Mouse (Mus musculus) intestine, embryonic 14.5 days (tissue): ENCODE results near the gene Mgrn1. TPM values are rescaled to one million over a fixed set of nuclear protein-coding genes. Genes with fewer than 3 reads are reported as not detected.

ENCODE experiments used
- ATAC-seq: fragments of 200-750 bp; cut with Nextera tagmentation; replicated peaks from 2 replicates; pipeline ENCODE4 v1.8.0; 2017; ENCODE audit warnings: low read depth, moderate number of reproducible peaks, moderate TSS enrichment, moderate library complexity; ENCODE audit not compliant: low FRiP score, low TSS enrichment
- DNase-seq: peaks from one replicate; pipeline ENCODE4 v3.0.0-alpha.2; 2018; ENCODE audit warnings: low spot score
- H3K27ac ChIP-seq: fragments of 300-500 bp; sonication (generic); 2 replicates; pipeline ENCODE4 v1.5.1; 2014; ENCODE audit warnings: low read depth, mild to moderate bottlenecking, control low read depth
- H3K27me3 ChIP-seq: fragments of 300-500 bp; sonication (generic); replicated peaks from 2 replicates; pipeline ENCODE4 v1.6.1; 2014; ENCODE audit warnings: low read length, control low read depth; ENCODE audit not compliant: control insufficient read depth, insufficient read depth
- H3K36me3 ChIP-seq: fragments of 300-500 bp; sonication (generic); 2 replicates; pipeline ENCODE4 v1.6.1; 2014; ENCODE audit warnings: low read length, control low read depth; ENCODE audit not compliant: control insufficient read depth, insufficient read depth
- H3K4me1 ChIP-seq: fragments of 300-500 bp; sonication (generic); replicated peaks from 2 replicates; pipeline ENCODE4 v1.6.1; 2014; ENCODE audit warnings: low read length, control low read depth, mixed read lengths; ENCODE audit not compliant: control insufficient read depth, insufficient read depth
- H3K4me2 ChIP-seq: fragments of 300-500 bp; sonication (generic); 2 replicates; pipeline ENCODE4 v1.6.1; 2014; ENCODE audit warnings: low read length
- H3K4me3 ChIP-seq: fragments of 300-500 bp; sonication (generic); 2 replicates; pipeline ENCODE4 v1.5.1; 2014; ENCODE audit warnings: low read depth, low read length, control low read depth, mixed read lengths
- H3K9ac ChIP-seq: fragments of 300-500 bp; sonication (generic); 2 replicates; pipeline ENCODE4 v1.6.1; 2014; ENCODE audit warnings: mild to moderate bottlenecking, low read length
- H3K9me3 ChIP-seq: fragments of 300-500 bp; sonication (generic); 2 replicates; pipeline ENCODE4 v1.6.1; 2016; ENCODE audit warnings: low read length, control low read depth; ENCODE audit not compliant: control insufficient read depth
- WGBS: fragments of 180-500 bp; shearing (Covaris S2); extraction: QIAGEN DNeasy Blood & Tissue Kit; methylation state at CpG from one replicate; pipeline ENCODE4 v1.1.7; 2014; 5-methylcytosine and 5-hydroxymethylcytosine counted together
- polyA plus RNA-seq: library from polyadenylated mRNA; unstranded; fragments of >200 nt; fragmentation: Nextera tagmentation; extraction: Ambion mirVana; gene quantifications from 2 replicates; pipeline ENCODE4 v1.2.1, GENCODE M21; 2014

Gene Mgrn1
- polyA plus RNA-seq, 1 experiment from 2014 or later, result 87.6 TPM

GRCm38 (mm10) chr16:4907972-4908371, 21.9 kb downstream of the Mgrn1 start:
- Histone ChIP-seq H3K36me3 (peaks cover 35% of the 10 kb centered on the region), H3K4me1 (no peaks in the 10 kb centered on the region), H3K27me3 (no peaks in the 10 kb centered on the region), H3K9ac (no peak overlapping the region), H3K27ac (no peak overlapping the region), H3K4me3 (no peak overlapping the region), H3K4me2 (no peak overlapping the region), H3K9me3 (no peaks in the 10 kb centered on the region)
- 58% methylated on average over 5 of the region's 5 CpGs for WGBS
- DNase-seq (no peak), ATAC-seq (no peak)

- Histone ChIP-seq H3K36me3 (peaks cover 42% of the 10 kb centered on the region), H3K9me3 (no peaks in the 10 kb centered on the region), H3K4me2 (no peak overlapping the region), H3K27ac (no peak overlapping the region), H3K9ac (no peak overlapping the region), H3K4me1 (no peaks in the 10 kb centered on the region), H3K27me3 (no peaks in the 10 kb centered on the region), H3K4me3 (no peak overlapping the region)
- ATAC-seq, result no peak
- 98% methylated on average over 2 of the region's 2 CpGs for WGBS
- DNase-seq, result no peak
Observed at GRCm38 (mm10) chr16:4909745-4910144, 23.7 kb downstream of the Mgrn1 start.

GRCm38 (mm10) chr16:4910758-4911157, 24.7 kb downstream of the Mgrn1 start:
- no peak overlapping the region for H3K9ac ChIP-seq
- H3K4me1 ChIP-seq, result no peaks in the 10 kb centered on the region
- H3K27ac ChIP-seq, result no peak overlapping the region
- H3K27me3 ChIP-seq, result no peaks in the 10 kb centered on the region
- 94% methylated on average over 8 of the region's 8 CpGs for WGBS
- DNase-seq (no peak), ATAC-seq (no peak)
- peaks cover 50% of the 10 kb centered on the region for H3K36me3 ChIP-seq
- H3K9me3 ChIP-seq, result no peaks in the 10 kb centered on the region
- no peak overlapping the region for H3K4me3 ChIP-seq
- no peak overlapping the region for H3K4me2 ChIP-seq

- WGBS, result 72% methylated on average over 10 of the region's 10 CpGs
- H3K27me3 ChIP-seq, result no peaks in the 10 kb centered on the region
- no peaks in the 10 kb centered on the region for H3K9me3 ChIP-seq
- H3K4me2 ChIP-seq, result no peak overlapping the region
- H3K9ac ChIP-seq, result no peak overlapping the region
- H3K36me3 ChIP-seq, result peaks cover 63% of the 10 kb centered on the region
- H3K4me3 ChIP-seq, result no peak overlapping the region
- DNase-seq (no peak), ATAC-seq (no peak)
- H3K27ac ChIP-seq, result no peak overlapping the region
- H3K4me1 ChIP-seq, result no peaks in the 10 kb centered on the region
Observed at GRCm38 (mm10) chr16:4912074-4912648, 26.1 kb downstream of the Mgrn1 start.

GRCm38 (mm10) chr16:4912907-4913782, 27.1 kb downstream of the Mgrn1 start:
- 70% methylated on average over 11 of the region's 11 CpGs for WGBS
- Histone ChIP-seq H3K4me2 (no peak overlapping the region), H3K27me3 (no peaks in the 10 kb centered on the region), H3K4me1 (no peaks in the 10 kb centered on the region), H3K27ac (0 out of 2 replicates have a peak overlapping the region, but pooled peaks have one; percentile 48), H3K9me3 (no peaks in the 10 kb centered on the region), H3K36me3 (peaks cover 57% of the 10 kb centered on the region), H3K9ac (no peak overlapping the region), H3K4me3 (no peak overlapping the region)
- DNase-seq (no peak), ATAC-seq (0 out of 2 replicates have a peak, but pooled peaks have one; percentile 5)

- Histone ChIP-seq H3K4me3 (no peak overlapping the region), H3K36me3 (peaks cover 59% of the 10 kb centered on the region), H3K27me3 (no peaks in the 10 kb centered on the region), H3K27ac (0 out of 2 replicates have a peak overlapping the region, but pooled peaks have one; percentile 48), H3K9ac (no peak overlapping the region), H3K4me1 (no peaks in the 10 kb centered on the region), H3K9me3 (no peaks in the 10 kb centered on the region), H3K4me2 (no peak overlapping the region)
- DNase-seq (peak; percentile 98), ATAC-seq (peak; percentile 60)
- WGBS, result 34% methylated on average over 12 of the region's 12 CpGs
Observed at GRCm38 (mm10) chr16:4913783-4914735, 28.0 kb downstream of the Mgrn1 start.

GRCm38 (mm10) chr16:4915931-4916330, 29.9 kb downstream of the Mgrn1 start:
- no peak overlapping the region for H3K4me3 ChIP-seq
- no peak overlapping the region for H3K4me2 ChIP-seq
- no peak overlapping the region for H3K9ac ChIP-seq
- no peaks in the 10 kb centered on the region for H3K4me1 ChIP-seq
- ATAC-seq (no peak), DNase-seq (no peak)
- no peaks in the 10 kb centered on the region for H3K27me3 ChIP-seq
- no peak overlapping the region for H3K27ac ChIP-seq
- no peaks in the 10 kb centered on the region for H3K9me3 ChIP-seq
- H3K36me3 ChIP-seq, result peaks cover 62% of the 10 kb centered on the region
- 85% methylated on average over 3 of the region's 3 CpGs for WGBS

- H3K4me1 ChIP-seq, result no peaks in the 10 kb centered on the region
- no peak for ATAC-seq
- no peaks in the 10 kb centered on the region for H3K27me3 ChIP-seq
- H3K4me3 ChIP-seq, result no peak overlapping the region
- no peak for DNase-seq
- H3K36me3 ChIP-seq, result peaks cover 58% of the 10 kb centered on the region
- WGBS, result 90% methylated on average over 2 of the region's 2 CpGs
- H3K9ac ChIP-seq, result no peak overlapping the region
- no peak overlapping the region for H3K27ac ChIP-seq
- H3K9me3 ChIP-seq, result no peaks in the 10 kb centered on the region
- no peak overlapping the region for H3K4me2 ChIP-seq
Observed at GRCm38 (mm10) chr16:4916608-4917007, 30.6 kb downstream of the Mgrn1 start.
